ENCODE assay signal across 14 mouse cellular contexts in genomic region chr1:184891998-184892397, GRCm38 (mm10). TPM values are rescaled to one million over a fixed set of nuclear protein-coding genes. Genes with fewer than 3 reads are reported as not detected.
DNase-seq lines count a peak whose midpoint lies in the region; TF ChIP-seq lines count a peak whose summit lies in the region.
"Had no signal": no experiment of that assay in that cellular context is flagged by ENCODE, and none has a peak within 500 bp of the region (broad histone marks: within the 10 kb centered on the region; RNA-seq: fewer than 3 reads in every experiment).

No protein-coding gene starts in this region.

- TF ChIP-seq CTCF in lung, adult 2 months (IDR thresholded peaks at IDR 0.05; ENCODE audit: insufficient read depth, low read length), result peak; percentile 43; the same call in 1 of the 2 replicates
- TF ChIP-seq CTCF in cortical plate, adult 2 months (IDR thresholded peaks at IDR 0.05; ENCODE audit: extremely low read depth, insufficient read depth, low read length), result peak; percentile 65

- no peak for TF ChIP-seq POLR2A in lung, adult 2 months (IDR thresholded peaks at IDR 0.05; ENCODE audit: borderline replicate concordance, extremely low read depth, low read depth, low read length)
- TF ChIP-seq POLR2A in cortical plate, adult 2 months (IDR thresholded peaks at IDR 0.05; ENCODE audit: extremely low read depth, insufficient read depth, low read length), result no peak

- no peak overlapping the region for H3K27ac ChIP-seq in cortical plate, adult 2 months (ENCODE audit: insufficient read depth, low read length)
- H3K27ac ChIP-seq: embryonic facial prominence, embryonic 12.5 days; hindbrain, embryonic 12.5 days; neural tube, embryonic 12.5 days had no signal

- no peaks in the 10 kb centered on the region for H3K4me1 ChIP-seq in lung, adult 2 months (ENCODE audit: control insufficient read depth, insufficient read depth, low read length)
- H3K4me1 ChIP-seq in cortical plate, adult 2 months (ENCODE audit: control insufficient read depth, insufficient read depth, low read length), result no peaks in the 10 kb centered on the region
- H3K4me1 ChIP-seq: embryonic facial prominence, embryonic 12.5 days; hindbrain, embryonic 12.5 days; neural tube, embryonic 12.5 days had no signal

- peak; percentile 32 for DNase-seq in kidney, adult 18-20 months
- DNase-seq in kidney, adult 11 months, result no peak
- no peak for DNase-seq in lung, adult 2 months
- DNase-seq in lung, postnatal 14 days, result no peak
- DNase-seq in adipocyte (ENCODE audit: low spot score), result peak; percentile 46
- DNase-seq in adrenal gland, adult 8-10 months, result no peak
- DNase-seq: gastrocnemius, postnatal 36 days; liver had no signal

- 66% methylated on average over 3 of the region's 3 CpGs for WGBS in lung, adult 2 months

- no peak overlapping the region for H3K4me3 ChIP-seq in lung, adult 2 months (replicated peaks; ENCODE audit: extremely low read depth, low read depth, low read length)
- no peak overlapping the region for H3K4me3 ChIP-seq in cortical plate, adult 2 months (ENCODE audit: insufficient read depth, low read length)
- H3K4me3 ChIP-seq: embryonic facial prominence, embryonic 12.5 days; hindbrain, embryonic 12.5 days; neural tube, embryonic 12.5 days had no signal

RNA-seq across cellular contexts. Expression of gene C130074G19Rik, which starts 9.0 kb away (rescaled TPM):
- 23.9 and 31.7 TPM in 2 replicates for polyA plus RNA-seq in lung, adult 2 months (2012; rRNA removed)
- 35.9 and 42.1 TPM in 2 replicates for polyA plus RNA-seq in cortical plate, adult 2 months (2012; rRNA removed)
- 10 to 100 TPM; 30.1 to 57.1 (median 41.9) TPM for total RNA-seq in adrenal gland, adult 8-10 months (2022)
- total RNA-seq: megakaryocyte progenitor cell, adult 5-6 weeks had no signal
- polyA plus RNA-seq: CD4-positive, CD25-positive, alpha-beta regulatory T cell, adult 4 months had no signal

RNA-seq across cellular contexts. Expression of gene Marc2, which starts 45.7 kb away (rescaled TPM):
- 73.3 and 79.9 TPM in 2 replicates for polyA plus RNA-seq in lung, adult 2 months (2012; rRNA removed)
- polyA plus RNA-seq in cortical plate, adult 2 months (2012; rRNA removed), result 100 and 105 TPM in 2 replicates
- 100 to 1,000 TPM; 349 to 519 (median 450) TPM for total RNA-seq in adrenal gland, adult 8-10 months (2022)

Comparison
In these comparisons a context has a peak if more than half of its experiments do, and no peak if none do; other contexts are left out.
1. DNase-seq: peak in kidney, adult 18-20 months (single experiment) and adipocyte (single experiment); none in kidney, adult 11 months (single experiment), lung, adult 2 months (single experiment), lung, postnatal 14 days (single experiment) and adrenal gland, adult 8-10 months (single experiment).